Mouse (Mus musculus): ENCODE measurements around the gene Bloc1s2. TPM values are rescaled to one million over a fixed set of nuclear protein-coding genes. Genes with fewer than 3 reads are reported as not detected.
A peak's percentile ranks its signal among the peaks of the same experiment; 100 is the strongest.

The Bloc1s2 gene
- polyA plus RNA-seq, 1 experiment from 2014 or later = 127 TPM

DNA sequence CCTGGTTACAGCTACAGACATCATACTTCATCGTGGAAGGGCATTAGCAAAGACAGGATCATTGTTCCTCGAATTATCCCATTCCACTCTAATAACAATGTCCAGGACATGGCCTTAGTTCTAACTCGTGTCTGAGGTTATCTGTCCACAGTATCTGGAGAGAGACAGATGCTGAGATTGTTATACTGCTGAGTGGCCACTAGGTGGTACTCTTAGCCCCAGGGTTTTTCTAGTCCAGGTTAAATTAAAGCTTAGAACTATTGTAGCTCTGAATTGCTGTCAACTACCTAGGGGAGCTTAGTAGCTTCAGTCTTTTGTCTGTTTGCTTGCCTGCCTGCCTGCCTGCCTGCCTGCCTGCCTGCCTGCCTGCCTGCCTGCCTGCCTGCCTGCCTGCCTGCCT lies 15.3 kb upstream of the Bloc1s2 start:
- no peaks in the 10 kb centered on the region for H3K4me1 ChIP-seq (replicated peaks; ENCODE audit: control insufficient read depth, insufficient read depth, low read length)
- DNase-seq (ENCODE audit: low spot score) = peak; percentile 17
- no peak overlapping the region for H3K27ac ChIP-seq (ENCODE audit: low read depth, low read length)
- H3K9me3 ChIP-seq (ENCODE audit: control insufficient read depth, low read length) = no peaks in the 10 kb centered on the region
- no peak overlapping the region for H3K4me3 ChIP-seq (ENCODE audit: low read depth, low read length)
- ATAC-seq (ENCODE audit: low FRiP score) = no peak
- no peak overlapping the region for H3K4me2 ChIP-seq (replicated peaks; ENCODE audit: low read depth, low read length)
- no peaks in the 10 kb centered on the region for H3K27me3 ChIP-seq (ENCODE audit: control insufficient read depth, insufficient read depth, low read length)
- H3K36me3 ChIP-seq (ENCODE audit: control insufficient read depth, insufficient read depth, low read length) = no peaks in the 10 kb centered on the region
- H3K9ac ChIP-seq (ENCODE audit: low read depth, low read length) = no peak overlapping the region
- 26% methylated on average over 3 of the region's 3 CpGs for WGBS

DNA sequence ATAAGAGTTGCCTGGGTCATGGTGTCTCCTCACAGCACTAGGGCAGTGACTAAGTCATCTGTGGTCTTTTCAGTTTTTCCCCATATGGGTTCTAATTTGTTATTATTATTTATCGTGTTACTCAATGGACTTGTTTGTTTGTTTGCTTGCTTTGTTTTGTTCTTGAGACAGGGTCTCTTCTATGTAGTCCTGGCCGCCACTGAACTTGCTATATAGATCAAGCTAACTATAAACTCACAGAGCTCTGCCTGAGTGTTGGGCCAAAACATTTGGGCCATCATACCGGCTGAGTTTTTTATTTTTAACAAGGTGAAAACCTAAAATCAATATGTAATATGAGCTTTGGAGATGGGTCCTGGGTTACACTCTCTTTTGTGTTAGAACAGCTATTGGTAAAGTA lies 13.1 kb upstream of the Bloc1s2 start:
- Histone ChIP-seq H3K27me3 (ENCODE audit: control insufficient read depth, insufficient read depth, low read length) (peaks cover 2% of the 10 kb centered on the region; the same call in 1 of the 2 replicates), H3K9me3 (ENCODE audit: control insufficient read depth, low read length) (no peaks in the 10 kb centered on the region), H3K36me3 (ENCODE audit: control insufficient read depth, insufficient read depth, low read length) (no peaks in the 10 kb centered on the region), H3K4me1 (replicated peaks; ENCODE audit: control insufficient read depth, insufficient read depth, low read length) (no peaks in the 10 kb centered on the region), H3K27ac (ENCODE audit: low read depth, low read length) (no peak overlapping the region), H3K4me3 (ENCODE audit: low read depth, low read length) (no peak overlapping the region), H3K4me2 (replicated peaks; ENCODE audit: low read depth, low read length) (no peak overlapping the region), H3K9ac (ENCODE audit: low read depth, low read length) (no peak overlapping the region)
- ATAC-seq (ENCODE audit: low FRiP score) (no peak), DNase-seq (ENCODE audit: low spot score) (no peak)
- 78% methylated on average over 3 of the region's 3 CpGs for WGBS

DNA sequence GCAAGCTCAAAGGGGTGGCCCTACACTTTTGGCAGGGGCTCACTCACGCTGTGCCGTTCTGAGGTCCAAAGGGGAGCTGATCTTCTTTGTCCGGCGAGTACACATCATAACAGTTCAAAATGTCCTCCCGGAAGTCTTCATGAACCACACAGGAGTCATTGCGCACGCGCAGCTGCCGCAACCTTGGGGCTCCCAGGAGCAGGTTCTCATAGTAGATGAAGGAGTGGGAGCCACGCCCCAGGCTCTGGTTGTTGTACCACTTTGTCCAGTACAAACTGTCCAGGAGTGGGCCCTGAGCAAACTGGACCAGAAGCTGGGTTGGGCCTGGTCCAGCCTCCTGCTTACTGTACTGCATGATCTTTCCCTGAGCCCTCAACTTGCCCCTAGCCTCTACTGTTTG lies 10.8 kb upstream of the Bloc1s2 start:
- ATAC-seq (ENCODE audit: low FRiP score) (no peak), DNase-seq (ENCODE audit: low spot score) (no peak)
- Histone ChIP-seq H3K4me2 (replicated peaks; ENCODE audit: low read depth, low read length) (no peak overlapping the region), H3K9ac (ENCODE audit: low read depth, low read length) (no peak overlapping the region), H3K36me3 (ENCODE audit: control insufficient read depth, insufficient read depth, low read length) (no peaks in the 10 kb centered on the region), H3K27me3 (ENCODE audit: control insufficient read depth, insufficient read depth, low read length) (peaks cover 4% of the 10 kb centered on the region; the same call in 1 of the 2 replicates), H3K4me1 (replicated peaks; ENCODE audit: control insufficient read depth, insufficient read depth, low read length) (no peaks in the 10 kb centered on the region), H3K9me3 (ENCODE audit: control insufficient read depth, low read length) (no peaks in the 10 kb centered on the region), H3K27ac (ENCODE audit: low read depth, low read length) (no peak overlapping the region), H3K4me3 (ENCODE audit: low read depth, low read length) (no peak overlapping the region)
- WGBS = 91% methylated on average over 10 of the region's 10 CpGs

DNA sequence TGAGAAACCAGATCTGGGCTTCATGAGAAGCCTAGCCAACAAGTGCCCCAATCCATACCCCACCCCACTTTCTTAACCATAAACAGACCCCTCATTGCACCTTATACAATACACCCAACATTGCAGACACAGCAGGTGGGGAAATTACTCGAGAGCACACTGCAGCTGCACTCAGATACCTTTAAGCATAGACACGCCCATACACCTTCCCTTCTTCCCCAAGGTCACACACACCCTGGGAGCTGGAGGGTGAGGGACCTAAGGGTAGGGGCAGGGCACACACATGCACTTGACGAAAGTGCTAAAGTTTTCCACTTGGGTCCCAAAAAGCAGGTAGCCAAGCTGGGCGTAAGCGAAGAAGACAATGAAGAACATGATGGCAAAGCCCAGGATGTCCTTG lies 7.5 kb upstream of the Bloc1s2 start:
- no peak for ATAC-seq (ENCODE audit: low FRiP score)
- H3K4me1 ChIP-seq (replicated peaks; ENCODE audit: control insufficient read depth, insufficient read depth, low read length) = no peaks in the 10 kb centered on the region
- no peak overlapping the region for H3K9ac ChIP-seq (ENCODE audit: low read depth, low read length)
- peaks cover 4% of the 10 kb centered on the region; the same call in 1 of the 2 replicates for H3K27me3 ChIP-seq (ENCODE audit: control insufficient read depth, insufficient read depth, low read length)
- no peak overlapping the region for H3K4me2 ChIP-seq (replicated peaks; ENCODE audit: low read depth, low read length)
- no peak overlapping the region for H3K27ac ChIP-seq (ENCODE audit: low read depth, low read length)
- H3K36me3 ChIP-seq (ENCODE audit: control insufficient read depth, insufficient read depth, low read length) = no peaks in the 10 kb centered on the region
- no peak for DNase-seq (ENCODE audit: low spot score)
- H3K9me3 ChIP-seq (ENCODE audit: control insufficient read depth, low read length) = no peaks in the 10 kb centered on the region
- H3K4me3 ChIP-seq (ENCODE audit: low read depth, low read length) = no peak overlapping the region
- WGBS = 84% methylated on average over 5 of the region's 5 CpGs

DNA sequence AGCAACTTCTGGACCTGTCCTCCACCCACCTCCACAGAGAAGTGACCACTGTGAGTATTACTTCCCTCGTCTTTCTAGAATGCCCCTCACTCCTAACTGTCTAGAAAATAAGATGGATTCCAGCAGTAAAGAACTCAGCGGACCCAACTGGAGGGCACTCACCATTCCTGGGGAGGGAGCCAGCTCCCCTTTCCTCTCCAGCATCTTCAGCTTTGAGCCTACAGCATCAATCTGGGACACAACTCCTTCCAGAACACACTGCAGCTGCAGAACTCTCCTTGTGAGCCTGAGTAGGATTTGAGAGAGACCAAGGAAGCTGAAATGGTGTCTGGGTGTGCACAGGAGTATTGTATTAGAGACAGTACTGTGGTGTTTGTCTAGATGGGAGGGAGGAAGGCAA lies 2.7 kb upstream of the Bloc1s2 start:
- Histone ChIP-seq H3K9me3 (ENCODE audit: control insufficient read depth, low read length) (no peaks in the 10 kb centered on the region), H3K4me2 (replicated peaks; ENCODE audit: low read depth, low read length) (no peak overlapping the region), H3K9ac (ENCODE audit: low read depth, low read length) (no peak overlapping the region), H3K27ac (ENCODE audit: low read depth, low read length) (no peak overlapping the region), H3K4me1 (replicated peaks; ENCODE audit: control insufficient read depth, insufficient read depth, low read length) (no peaks in the 10 kb centered on the region), H3K27me3 (ENCODE audit: control insufficient read depth, insufficient read depth, low read length) (0 out of 2 replicates have a peak, but pooled peaks cover 2% of the 10 kb centered on the region), H3K36me3 (ENCODE audit: control insufficient read depth, insufficient read depth, low read length) (no peaks in the 10 kb centered on the region), H3K4me3 (ENCODE audit: low read depth, low read length) (no peak overlapping the region)
- no peak for ATAC-seq (ENCODE audit: low FRiP score)
- no peak for DNase-seq (ENCODE audit: low spot score)
- WGBS = 69% methylated on average over 2 of the region's 2 CpGs

DNA sequence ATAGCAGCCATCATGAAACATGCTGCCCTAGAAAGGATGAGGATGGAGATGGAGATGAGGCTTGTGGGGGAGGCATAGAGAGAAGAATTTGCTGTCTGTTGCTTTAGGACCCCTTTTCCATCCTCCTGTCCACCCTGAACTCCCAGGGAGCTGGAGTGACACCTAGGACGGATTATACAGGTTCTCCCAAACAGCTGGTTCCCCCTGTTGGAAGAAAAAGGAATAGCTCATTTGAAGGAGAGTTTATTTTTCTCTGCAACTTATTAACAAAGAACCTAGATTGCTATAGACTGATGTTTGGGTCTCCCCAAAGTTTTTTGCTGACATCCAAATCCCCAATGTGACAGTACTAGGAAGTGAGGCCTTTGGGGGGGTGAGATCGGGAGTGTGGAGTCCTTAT lies 2.1 kb upstream of the Bloc1s2 start:
- H3K36me3 ChIP-seq (ENCODE audit: control insufficient read depth, insufficient read depth, low read length) = no peaks in the 10 kb centered on the region
- WGBS = 35% methylated on average over 2 of the region's 2 CpGs

DNA sequence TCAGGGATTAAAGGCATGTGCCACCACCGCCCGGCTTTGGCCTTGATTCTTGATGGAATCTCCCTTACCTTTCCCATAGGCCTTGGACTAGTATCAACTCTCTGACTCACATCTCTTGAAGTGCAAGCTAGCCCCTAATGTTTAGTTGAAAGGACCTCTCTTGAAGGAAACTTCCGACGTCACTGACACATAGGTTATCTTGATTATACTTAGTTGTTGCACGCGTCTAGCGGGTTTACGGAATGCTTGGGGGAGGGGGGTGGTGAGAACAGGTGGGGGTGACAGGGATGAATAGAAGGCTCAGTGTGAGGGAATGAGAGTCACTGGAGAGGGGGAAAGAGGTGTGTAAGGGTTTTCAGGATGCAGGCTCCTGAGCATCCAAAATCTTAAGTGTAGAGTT lies 705 bp upstream of the Bloc1s2 start:
- no peak overlapping the region for H3K4me3 ChIP-seq (ENCODE audit: low read depth, low read length)
- DNase-seq (ENCODE audit: low spot score) (no peak), ATAC-seq (ENCODE audit: low FRiP score) (no peak)
- H3K27ac ChIP-seq (ENCODE audit: low read depth, low read length) = no peak overlapping the region
- no peak overlapping the region for H3K4me2 ChIP-seq (replicated peaks; ENCODE audit: low read depth, low read length)
- no peaks in the 10 kb centered on the region for H3K9me3 ChIP-seq (ENCODE audit: control insufficient read depth, low read length)
- no peaks in the 10 kb centered on the region for H3K27me3 ChIP-seq (ENCODE audit: control insufficient read depth, insufficient read depth, low read length)
- H3K4me1 ChIP-seq (replicated peaks; ENCODE audit: control insufficient read depth, insufficient read depth, low read length) = no peaks in the 10 kb centered on the region
- no peak overlapping the region for H3K9ac ChIP-seq (ENCODE audit: low read depth, low read length)
- no peaks in the 10 kb centered on the region; the same call in 1 of the 2 replicates for H3K36me3 ChIP-seq (ENCODE audit: control insufficient read depth, insufficient read depth, low read length)
- 97% methylated on average over 8 of the region's 8 CpGs for WGBS

More for the DNA sequence above, 2.1 kb upstream of the Bloc1s2 start:
- DNase-seq (ENCODE audit: low spot score) (peak; percentile 10), ATAC-seq (ENCODE audit: low FRiP score) (no peak)
- no peak overlapping the region for H3K4me3 ChIP-seq (ENCODE audit: low read depth, low read length)
- no peaks in the 10 kb centered on the region for H3K27me3 ChIP-seq (ENCODE audit: control insufficient read depth, insufficient read depth, low read length)
- H3K4me1 ChIP-seq (replicated peaks; ENCODE audit: control insufficient read depth, insufficient read depth, low read length) = no peaks in the 10 kb centered on the region
- no peak overlapping the region for H3K4me2 ChIP-seq (replicated peaks; ENCODE audit: low read depth, low read length)
- H3K9ac ChIP-seq (ENCODE audit: low read depth, low read length) = no peak overlapping the region
- H3K9me3 ChIP-seq (ENCODE audit: control insufficient read depth, low read length) = no peaks in the 10 kb centered on the region
- H3K27ac ChIP-seq (ENCODE audit: low read depth, low read length) = no peak overlapping the region

DNA sequence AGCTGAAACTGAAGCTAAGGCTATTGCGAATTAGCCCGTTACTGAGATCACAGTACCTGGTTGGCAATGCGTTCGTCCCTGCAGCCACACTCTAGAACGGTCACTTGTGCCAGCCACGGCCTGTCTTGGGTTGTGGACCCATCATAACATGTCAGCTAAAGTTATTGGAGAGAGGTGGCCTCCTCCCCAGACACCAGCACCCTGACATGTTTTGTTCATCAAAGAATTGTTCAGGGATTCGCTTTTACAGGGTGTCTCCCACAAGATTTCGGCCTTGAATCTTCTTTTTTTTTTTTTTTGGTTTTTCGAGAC lies 278 bp upstream of the Bloc1s2 start:
- DNase-seq (ENCODE audit: low spot score) (no peak), ATAC-seq (ENCODE audit: low FRiP score) (peak; percentile 43)
- H3K27me3 ChIP-seq (ENCODE audit: control insufficient read depth, insufficient read depth, low read length) = no peaks in the 10 kb centered on the region
- 66% methylated on average over 9 of the region's 9 CpGs for WGBS
- no peak overlapping the region for H3K27ac ChIP-seq (ENCODE audit: low read depth, low read length)
- H3K9me3 ChIP-seq (ENCODE audit: control insufficient read depth, low read length) = no peaks in the 10 kb centered on the region
- H3K9ac ChIP-seq (ENCODE audit: low read depth, low read length) = peak overlapping the region; percentile 79
- H3K4me3 ChIP-seq (ENCODE audit: low read depth, low read length) = peak overlapping the region; percentile 67
- peak overlapping the region; percentile 75 for H3K4me2 ChIP-seq (replicated peaks; ENCODE audit: low read depth, low read length)
- H3K4me1 ChIP-seq (replicated peaks; ENCODE audit: control insufficient read depth, insufficient read depth, low read length) = no peaks in the 10 kb centered on the region
- H3K36me3 ChIP-seq (ENCODE audit: control insufficient read depth, insufficient read depth, low read length) = peaks cover 3% of the 10 kb centered on the region; the same call in 1 of the 2 replicates

DNA sequence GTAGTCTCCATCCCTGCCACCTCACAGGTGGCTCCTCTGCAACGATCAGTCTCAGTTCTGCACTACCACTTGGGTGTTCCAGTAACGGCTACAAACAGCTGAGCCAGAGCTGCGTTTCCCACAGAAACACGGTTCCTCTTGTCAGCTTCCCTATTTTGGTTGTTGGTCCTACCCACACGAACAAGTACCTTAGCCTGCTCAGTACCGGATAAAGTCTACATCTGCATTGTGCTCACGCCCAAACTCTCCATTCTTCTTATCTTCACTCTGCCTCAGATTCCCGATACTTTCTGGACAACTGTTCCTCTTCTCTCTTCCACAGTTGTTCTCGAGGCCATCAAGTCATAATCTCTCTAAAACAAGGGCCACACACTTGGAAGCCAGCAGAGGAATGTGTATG lies 1.9 kb downstream of the Bloc1s2 start:
- 93% methylated on average over 9 of the region's 9 CpGs for whole genome bisulfite sequencing
- H3K4me3 ChIP-seq (ENCODE audit: low read depth, low read length) = no peak overlapping the region

More for the DNA sequence above, 1.9 kb downstream of the Bloc1s2 start:
- H3K9ac ChIP-seq (ENCODE audit: low read depth, low read length) = no peak overlapping the region
- H3K4me1 ChIP-seq (replicated peaks; ENCODE audit: control insufficient read depth, insufficient read depth, low read length) = no peaks in the 10 kb centered on the region
- ATAC-seq (ENCODE audit: low FRiP score) (no peak), DNase-seq (ENCODE audit: low spot score) (no peak)
- H3K36me3 ChIP-seq (ENCODE audit: control insufficient read depth, insufficient read depth, low read length) = peaks cover 5% of the 10 kb centered on the region; the same call in 1 of the 2 replicates
- H3K4me2 ChIP-seq (replicated peaks; ENCODE audit: low read depth, low read length) = no peak overlapping the region
- H3K27me3 ChIP-seq (ENCODE audit: control insufficient read depth, insufficient read depth, low read length) = no peaks in the 10 kb centered on the region
- no peak overlapping the region for H3K27ac ChIP-seq (ENCODE audit: low read depth, low read length)
- no peaks in the 10 kb centered on the region for H3K9me3 ChIP-seq (ENCODE audit: control insufficient read depth, low read length)

Data from hindbrain, embryonic 11.5 days (tissue).